In the genomic region with DNA sequence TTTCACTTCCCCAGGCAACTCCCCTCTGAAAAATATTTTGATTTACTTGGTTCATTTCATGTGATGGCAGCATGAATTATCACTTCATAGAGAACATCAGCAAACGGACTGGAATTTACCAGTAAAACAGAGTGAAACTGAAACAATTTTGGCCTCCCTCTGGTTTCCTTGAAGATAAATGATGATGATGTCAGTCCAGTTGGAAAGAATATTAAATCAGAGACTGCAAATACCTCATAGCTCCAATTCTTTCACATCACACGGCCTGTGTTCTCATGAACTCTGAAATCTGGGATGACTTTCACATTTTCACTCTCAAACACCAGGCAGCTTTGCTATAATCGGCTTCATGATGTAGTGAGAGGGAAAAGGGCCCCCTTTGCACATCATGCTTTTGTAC, we compare ENCODE assay signal across 21 mouse cellular contexts.
A peak's percentile ranks its signal among the peaks of the same experiment; 100 is the strongest.
DNase-seq lines count a peak whose midpoint lies in the region; ATAC-seq and TF ChIP-seq lines count a peak whose summit lies in the region.
"Had no signal": no experiment of that assay in that cellular context is flagged by ENCODE, and none has a peak within 500 bp of the region (broad histone marks: within the 10 kb centered on the region; RNA-seq: fewer than 3 reads in every experiment).

No protein-coding gene starts in this region.

- TF ChIP-seq CTCF in kidney, postnatal 0 days (IDR thresholded peaks at IDR 0.05; ENCODE audit: low read depth): no peak

- DNase-seq in heart, adult 11 months: peak; percentile 73
- peak; percentile 62 for DNase-seq in kidney, postnatal 0 days (ENCODE audit: low spot score)
- peak; percentile 23 for DNase-seq in lung, postnatal 25 days (ENCODE audit: low spot score)
- no peak for DNase-seq in lung, postnatal 10 days
- peak; percentile 5 for DNase-seq in skeletal muscle tissue, adult 2 months (ENCODE audit: low read depth, low spot score)
- DNase-seq: cerebellum, adult 18-20 months; cerebellum, postnatal 14 days; layer of hippocampus, adult 9-11 months; right cerebral cortex, postnatal 25 days; thymus, postnatal 25 days had no signal

- no peaks in the 10 kb centered on the region for H3K4me1 ChIP-seq in heart, embryonic 11.5 days (ENCODE audit: control insufficient read depth, insufficient read depth, low read length)
- H3K4me1 ChIP-seq in kidney, postnatal 0 days (replicated peaks; ENCODE audit: insufficient read depth, low read length): no peaks in the 10 kb centered on the region
- H3K4me1 ChIP-seq in kidney, embryonic 16.5 days (ENCODE audit: insufficient read depth, low read length): no peaks in the 10 kb centered on the region
- H3K4me1 ChIP-seq: embryonic facial prominence, embryonic 13.5 days; forebrain, embryonic 13.5 days; heart, embryonic 15.5 days; hindbrain, embryonic 15.5 days; kidney, embryonic 15.5 days; limb, embryonic 15.5 days had no signal

- H3K27me3 ChIP-seq in heart, embryonic 11.5 days (ENCODE audit: control insufficient read depth, insufficient read depth, low read length): no peaks in the 10 kb centered on the region
- H3K27me3 ChIP-seq in kidney, postnatal 0 days (ENCODE audit: insufficient read depth, low read length): no peaks in the 10 kb centered on the region
- no peaks in the 10 kb centered on the region for H3K27me3 ChIP-seq in kidney, embryonic 16.5 days (ENCODE audit: insufficient read depth, low read length)
- H3K27me3 ChIP-seq: embryonic facial prominence, embryonic 13.5 days; forebrain, embryonic 13.5 days; heart, embryonic 15.5 days; hindbrain, embryonic 15.5 days; kidney, embryonic 15.5 days; limb, embryonic 15.5 days; midbrain, embryonic 12.5 days had no signal

- H3K27ac ChIP-seq in heart, embryonic 11.5 days (ENCODE audit: low read depth, low read length): no peak overlapping the region
- no peak overlapping the region for H3K27ac ChIP-seq in kidney, postnatal 0 days
- no peak overlapping the region for H3K27ac ChIP-seq in kidney, embryonic 16.5 days (ENCODE audit: low read length)
- H3K27ac ChIP-seq: embryonic facial prominence, embryonic 13.5 days; forebrain, embryonic 13.5 days; heart, embryonic 15.5 days; hindbrain, embryonic 15.5 days; kidney, embryonic 15.5 days; limb, embryonic 15.5 days; liver, embryonic 14.5 days; midbrain, embryonic 12.5 days had no signal

- H3K36me3 ChIP-seq in heart, embryonic 11.5 days (ENCODE audit: control insufficient read depth, insufficient read depth, low read length): no peaks in the 10 kb centered on the region
- H3K36me3 ChIP-seq in kidney, postnatal 0 days (ENCODE audit: insufficient read depth, low read length): no peaks in the 10 kb centered on the region
- no peaks in the 10 kb centered on the region for H3K36me3 ChIP-seq in kidney, embryonic 16.5 days (ENCODE audit: insufficient read depth, low read length)
- H3K36me3 ChIP-seq: embryonic facial prominence, embryonic 13.5 days; heart, embryonic 15.5 days; hindbrain, embryonic 15.5 days; kidney, embryonic 15.5 days; limb, embryonic 15.5 days; midbrain, embryonic 12.5 days had no signal

- no peak overlapping the region for H3K4me2 ChIP-seq in heart, embryonic 11.5 days
- H3K4me2 ChIP-seq in kidney, postnatal 0 days (ENCODE audit: low read length): no peak overlapping the region
- no peak overlapping the region for H3K4me2 ChIP-seq in kidney, embryonic 16.5 days (replicated peaks; ENCODE audit: low read depth, low read length)
- H3K4me2 ChIP-seq: embryonic facial prominence, embryonic 13.5 days; forebrain, embryonic 13.5 days; heart, embryonic 15.5 days; hindbrain, embryonic 15.5 days; kidney, embryonic 15.5 days; limb, embryonic 15.5 days; midbrain, embryonic 12.5 days had no signal

- ATAC-seq in heart, embryonic 11.5 days (replicated peaks; ENCODE audit: insufficient number of reproducible peaks, low FRiP score, low TSS enrichment): no peak
- no peak for ATAC-seq in kidney, postnatal 0 days (replicated peaks; ENCODE audit: low FRiP score, low read depth)
- ATAC-seq in kidney, embryonic 16.5 days (ENCODE audit: low FRiP score, low TSS enrichment): no peak
- no peak for ATAC-seq in activated CD4-positive, CD25-positive, alpha-beta regulatory T cell, adult 4 months
- ATAC-seq: forebrain, embryonic 13.5 days had no signal

- WGBS in heart, embryonic 11.5 days (ENCODE audit: insufficient replicate concordance): 65% methylated on average over 3 of the region's 3 CpGs
- WGBS in kidney, postnatal 0 days: 49% methylated on average over 3 of the region's 3 CpGs
- WGBS in kidney, embryonic 16.5 days: 43% methylated on average over 3 of the region's 3 CpGs

- no peak overlapping the region for H3K9ac ChIP-seq in heart, embryonic 11.5 days (ENCODE audit: low read depth, low read length)
- H3K9ac ChIP-seq in kidney, postnatal 0 days (ENCODE audit: low read depth, low read length): no peak overlapping the region
- H3K9ac ChIP-seq in kidney, embryonic 16.5 days (replicated peaks; ENCODE audit: low read length): no peak overlapping the region
- H3K9ac ChIP-seq: embryonic facial prominence, embryonic 13.5 days; forebrain, embryonic 13.5 days; heart, embryonic 15.5 days; hindbrain, embryonic 15.5 days; kidney, embryonic 15.5 days; limb, embryonic 15.5 days; liver, embryonic 14.5 days; midbrain, embryonic 12.5 days had no signal

- no peaks in the 10 kb centered on the region for H3K9me3 ChIP-seq in heart, embryonic 11.5 days (replicated peaks; ENCODE audit: control insufficient read depth, low read length)
- H3K9me3 ChIP-seq in kidney, postnatal 0 days (replicated peaks; ENCODE audit: low read length): no peaks in the 10 kb centered on the region
- no peaks in the 10 kb centered on the region for H3K9me3 ChIP-seq in kidney, embryonic 16.5 days (ENCODE audit: low read length)
- H3K9me3 ChIP-seq: embryonic facial prominence, embryonic 13.5 days; forebrain, embryonic 13.5 days; heart, embryonic 15.5 days; hindbrain, embryonic 15.5 days; kidney, embryonic 15.5 days; limb, embryonic 15.5 days; midbrain, embryonic 12.5 days had no signal

- no peak overlapping the region for H3K4me3 ChIP-seq in heart, embryonic 11.5 days (ENCODE audit: low read depth, low read length)
- H3K4me3 ChIP-seq in kidney, postnatal 0 days (replicated peaks; ENCODE audit: low read depth, low read length): no peak overlapping the region
- H3K4me3 ChIP-seq in kidney, embryonic 16.5 days (ENCODE audit: low read length): no peak overlapping the region
- H3K4me3 ChIP-seq: embryonic facial prominence, embryonic 13.5 days; forebrain, embryonic 13.5 days; heart, embryonic 15.5 days; hindbrain, embryonic 15.5 days; kidney, embryonic 15.5 days; limb, embryonic 15.5 days; midbrain, embryonic 12.5 days had no signal
